Mouse (Mus musculus): ENCODE measurements at regions not wholly inside any gene's neighbourhood (a gene's known extent, or its start where the extent isn't known, plus 50 kb on each side); places are given as distances from the start of the nearest gene placed in this dataset.

GRCm38 (mm10) chr3:135155537-135155956 is 56.8 kb upstream of the Cenpe start:
- Histone ChIP-seq H3K4me2 (no peak overlapping the region), H3K9me3 (replicated peaks) (0 out of 2 replicates have a peak, but pooled peaks cover 5% of the 10 kb centered on the region), H3K27ac (no peak overlapping the region), H3K9ac (no peak overlapping the region), H3K36me3 (ENCODE audit: poor library complexity, severe bottlenecking) (no peaks in the 10 kb centered on the region), H3K4me1 (peaks cover 5% of the 10 kb centered on the region; the same call in 1 of the 2 replicates), H3K4me3 (no peak overlapping the region), H3K27me3 (no peaks in the 10 kb centered on the region)
- 46% methylated on average over 4 of the region's 4 CpGs for WGBS
- ATAC-seq = peak; percentile 51; the same call in 1 of the 2 replicates
